Mouse (Mus musculus) midbrain, embryonic 13.5 days (tissue): ENCODE measurements at regions not wholly inside any gene's neighbourhood (a gene's known extent, or its start where the extent isn't known, plus 50 kb on each side); places are given as distances from the start of the nearest gene placed in this dataset.
A peak's percentile ranks its signal among the peaks of the same experiment; 100 is the strongest.
"Not testable (repeated sequence)": the region's sequence is repeated elsewhere in the genome, so short reads cannot be mapped to it uniquely, and the experiment has no call there.

ENCODE experiments used
- ATAC-seq: fragments of 200-750 bp; cut with Nextera tagmentation; 2 replicates; pipeline ENCODE4 v1.8.0; 2017; ENCODE audit warnings: mild to moderate bottlenecking, moderate TSS enrichment, moderate library complexity
- H3K27ac ChIP-seq: fragments of 300-500 bp; sonication (generic); 2 replicates; pipeline ENCODE4 v1.5.1; 2015; ENCODE audit warnings: inconsistent platforms, mild to moderate bottlenecking, moderate library complexity
- H3K27me3 ChIP-seq: fragments of 300-500 bp; sonication (generic); 2 replicates; pipeline ENCODE4 v1.6.1; 2015; ENCODE audit warnings: mild to moderate bottlenecking, inconsistent platforms
- H3K36me3 ChIP-seq: fragments of 300-500 bp; sonication (generic); 2 replicates; pipeline ENCODE4 v1.6.1; 2015; ENCODE audit warnings: mild to moderate bottlenecking, inconsistent platforms
- H3K4me1 ChIP-seq: fragments of 300-500 bp; sonication (generic); replicated peaks from 2 replicates; pipeline ENCODE4 v1.6.1; 2015; ENCODE audit warnings: inconsistent platforms
- H3K4me2 ChIP-seq: fragments of 300-500 bp; sonication (generic); replicated peaks from 2 replicates; pipeline ENCODE4 v1.6.1; 2015; ENCODE audit warnings: moderate library complexity, mild to moderate bottlenecking, inconsistent platforms
- H3K4me3 ChIP-seq: fragments of 300-500 bp; sonication (generic); replicated peaks from 2 replicates; pipeline ENCODE4 v1.5.1; 2015; ENCODE audit warnings: mild to moderate bottlenecking, inconsistent platforms
- H3K9ac ChIP-seq: fragments of 300-500 bp; sonication (generic); replicated peaks from 2 replicates; pipeline ENCODE4 v1.6.1; 2015; ENCODE audit warnings: mild to moderate bottlenecking, inconsistent platforms
- H3K9me3 ChIP-seq: fragments of 300-500 bp; sonication (generic); 2 replicates; pipeline ENCODE4 v1.6.1; 2016; ENCODE audit warnings: mild to moderate bottlenecking, inconsistent platforms
- WGBS: fragments of 180-500 bp; shearing (Covaris S2); methylation state at CpG from one replicate; pipeline ENCODE4 v1.1.7; 2015; 5-methylcytosine and 5-hydroxymethylcytosine counted together

DNA sequence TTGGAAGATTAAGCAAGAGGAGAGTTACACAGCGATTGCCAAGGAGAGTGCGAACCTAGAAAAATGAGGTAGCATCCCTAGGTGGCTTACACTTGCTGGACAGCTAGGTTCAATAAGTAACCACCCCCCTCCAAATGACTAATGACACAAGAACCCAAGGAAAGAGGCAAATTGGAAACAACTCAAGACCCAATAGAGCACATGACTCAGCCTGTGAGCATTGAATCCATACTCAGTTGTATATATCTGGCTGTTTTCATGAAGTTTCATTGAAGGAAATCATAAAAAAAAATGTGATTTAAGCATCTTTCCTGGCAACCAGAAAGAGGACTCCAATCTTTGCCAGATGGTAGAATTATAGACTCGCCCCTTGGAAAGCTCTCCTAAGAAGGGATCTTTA lies 84.3 kb upstream of the Rmdn2 start:
- Histone ChIP-seq H3K9me3 (no peaks in the 10 kb centered on the region), H3K4me2 (no peak overlapping the region), H3K36me3 (no peaks in the 10 kb centered on the region), H3K27me3 (no peaks in the 10 kb centered on the region), H3K27ac (no peak overlapping the region), H3K4me1 (no peaks in the 10 kb centered on the region), H3K9ac (no peak overlapping the region), H3K4me3 (no peak overlapping the region)
- 91% methylated on average over 3 of the region's 3 CpGs for WGBS
- no peak for ATAC-seq

- Histone ChIP-seq H3K27ac (no peak overlapping the region), H3K9me3 (no peaks in the 10 kb centered on the region), H3K4me1 (no peaks in the 10 kb centered on the region), H3K9ac (no peak overlapping the region), H3K36me3 (no peaks in the 10 kb centered on the region), H3K27me3 (no peaks in the 10 kb centered on the region), H3K4me2 (no peak overlapping the region), H3K4me3 (no peak overlapping the region)
- no peak for ATAC-seq
- WGBS, result 79% methylated on average over 4 of the region's 4 CpGs
Observed at GRCm38 (mm10) chr17:79536549-79536948, 75.1 kb upstream of the Rmdn2 start.

- no peak overlapping the region for H3K4me3 ChIP-seq
- WGBS, result 85% methylated on average over 4 of the region's 4 CpGs
- H3K4me2 ChIP-seq, result no peak overlapping the region
- no peak overlapping the region for H3K27ac ChIP-seq
- no peaks in the 10 kb centered on the region for H3K4me1 ChIP-seq
- H3K36me3 ChIP-seq, result no peaks in the 10 kb centered on the region
- no peak overlapping the region for H3K9ac ChIP-seq
- ATAC-seq, result no peak
- no peaks in the 10 kb centered on the region for H3K27me3 ChIP-seq
- H3K9me3 ChIP-seq, result no peaks in the 10 kb centered on the region
Observed at GRCm38 (mm10) chr17:79538789-79539188, 72.9 kb upstream of the Rmdn2 start.

DNA sequence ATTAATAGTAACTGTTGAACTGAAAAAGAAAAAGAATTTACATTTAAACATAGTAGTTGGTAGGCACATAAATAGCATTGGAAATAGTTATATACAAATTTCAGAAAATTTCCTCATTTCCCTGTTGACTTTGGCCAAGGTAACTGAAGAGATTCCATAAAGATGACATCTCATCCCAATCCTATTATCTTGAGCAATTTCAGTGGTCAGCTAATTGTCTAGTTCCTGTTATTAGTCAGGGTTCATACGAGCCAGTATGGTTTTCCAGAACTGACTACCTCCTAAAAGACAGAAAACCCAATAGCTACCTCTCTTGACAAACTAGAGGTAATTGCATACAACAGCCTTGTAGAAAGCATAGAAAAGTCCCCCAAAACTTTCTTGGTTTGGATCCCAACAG lies 71.6 kb upstream of the Rmdn2 start:
- no peak for ATAC-seq
- Histone ChIP-seq H3K9ac (no peak overlapping the region), H3K4me1 (no peaks in the 10 kb centered on the region), H3K27me3 (no peaks in the 10 kb centered on the region), H3K4me2 (no peak overlapping the region), H3K27ac (no peak overlapping the region), H3K9me3 (no peaks in the 10 kb centered on the region), H3K4me3 (no peak overlapping the region), H3K36me3 (no peaks in the 10 kb centered on the region)
- 76% methylated on average over 1 of the region's 1 CpGs for WGBS

- H3K27ac ChIP-seq, result no peak overlapping the region
- no peak overlapping the region for H3K9ac ChIP-seq
- no peaks in the 10 kb centered on the region for H3K27me3 ChIP-seq
- no peaks in the 10 kb centered on the region for H3K9me3 ChIP-seq
- H3K4me3 ChIP-seq, result no peak overlapping the region
- H3K4me2 ChIP-seq, result no peak overlapping the region
- no peak for ATAC-seq
- 93% methylated on average over 2 of the region's 2 CpGs for WGBS
- H3K4me1 ChIP-seq, result no peaks in the 10 kb centered on the region
- no peaks in the 10 kb centered on the region for H3K36me3 ChIP-seq
Observed at GRCm38 (mm10) chr17:79540511-79540910, 71.2 kb upstream of the Rmdn2 start.

DNA sequence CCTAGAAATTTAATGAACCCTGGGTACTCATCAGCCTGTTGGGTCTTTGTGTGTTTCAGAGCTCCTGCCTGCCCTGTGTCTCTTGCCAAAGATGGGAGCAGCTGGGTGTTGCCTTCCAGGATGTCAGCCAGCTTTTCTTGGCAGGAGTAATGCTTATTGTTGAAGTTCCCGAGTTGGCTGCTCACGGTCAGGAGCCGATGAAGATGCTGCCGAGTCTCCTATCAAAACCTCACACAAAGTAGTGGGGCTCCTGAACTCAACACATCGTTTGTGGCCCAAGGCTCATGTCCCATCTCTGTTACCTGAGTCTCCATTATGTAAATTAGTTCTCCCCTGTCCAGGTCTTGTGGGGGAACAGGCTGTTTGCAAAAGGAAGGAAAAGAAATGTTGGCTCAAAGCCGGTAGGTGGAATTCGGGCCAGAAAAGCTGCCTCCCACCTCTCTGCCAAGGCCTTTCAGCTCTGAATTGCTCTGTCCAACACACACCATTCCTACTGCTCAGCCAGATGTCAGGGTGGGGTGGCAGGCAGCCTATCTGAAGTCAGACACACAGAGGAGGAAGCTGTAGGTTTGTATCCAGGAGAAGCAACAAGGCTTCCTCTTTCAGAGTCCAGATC lies 67.6 kb upstream of the Rmdn2 start:
- H3K4me2 ChIP-seq, result no peak overlapping the region
- 0 out of 2 replicates have a peak, but pooled peaks cover 3% of the 10 kb centered on the region for H3K4me1 ChIP-seq
- 0 out of 2 replicates have a peak, but pooled peaks have one; percentile 11 for ATAC-seq
- no peaks in the 10 kb centered on the region for H3K9me3 ChIP-seq
- WGBS, result 90% methylated on average over 7 of the region's 7 CpGs
- no peak overlapping the region for H3K27ac ChIP-seq
- no peaks in the 10 kb centered on the region for H3K27me3 ChIP-seq
- H3K36me3 ChIP-seq, result no peaks in the 10 kb centered on the region
- no peak overlapping the region for H3K9ac ChIP-seq
- H3K4me3 ChIP-seq, result no peak overlapping the region

GRCm38 (mm10) chr17:79545878-79546277 lies 65.8 kb upstream of the Rmdn2 start:
- no peak for ATAC-seq
- no peaks in the 10 kb centered on the region for H3K9me3 ChIP-seq
- no peak overlapping the region for H3K9ac ChIP-seq
- no peaks in the 10 kb centered on the region for H3K27me3 ChIP-seq
- no peak overlapping the region for H3K4me3 ChIP-seq
- no peaks in the 10 kb centered on the region for H3K36me3 ChIP-seq
- no peak overlapping the region for H3K4me2 ChIP-seq
- WGBS, result 91% methylated on average over 2 of the region's 2 CpGs
- H3K4me1 ChIP-seq, result 0 out of 2 replicates have a peak, but pooled peaks cover 3% of the 10 kb centered on the region
- no peak overlapping the region for H3K27ac ChIP-seq

DNA sequence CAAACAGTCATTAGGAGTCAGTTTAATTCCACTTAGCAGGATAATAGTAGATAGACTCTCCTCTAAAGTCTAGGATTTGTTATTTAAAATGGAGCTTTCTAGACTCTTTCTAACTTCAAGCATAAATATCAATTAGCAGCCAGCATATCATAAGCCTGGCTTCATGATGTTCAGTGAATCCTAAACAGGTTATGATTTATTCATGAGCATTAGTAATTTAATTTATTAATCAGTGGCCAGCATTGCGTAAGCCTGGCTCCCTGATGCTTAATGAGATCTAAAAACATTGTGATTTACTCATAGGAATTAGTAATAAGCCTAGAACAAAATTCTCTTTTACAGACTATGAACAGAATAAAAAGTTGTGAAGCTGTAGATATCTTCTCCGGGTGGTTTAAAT lies 64.6 kb upstream of the Rmdn2 start:
- 0 out of 2 replicates have a peak, but pooled peaks cover 3% of the 10 kb centered on the region for H3K4me1 ChIP-seq
- WGBS, result 72% methylated on average over 2 of the region's 2 CpGs
- no peaks in the 10 kb centered on the region for H3K36me3 ChIP-seq
- H3K9ac ChIP-seq, result no peak overlapping the region
- ATAC-seq, result peak; percentile 53; the same call in 1 of the 2 replicates
- no peak overlapping the region for H3K4me2 ChIP-seq
- H3K9me3 ChIP-seq, result no peaks in the 10 kb centered on the region
- H3K27me3 ChIP-seq, result no peaks in the 10 kb centered on the region
- no peak overlapping the region for H3K4me3 ChIP-seq
- no peak overlapping the region for H3K27ac ChIP-seq

- WGBS, result 94% methylated on average over 3 of the region's 3 CpGs
- no peaks in the 10 kb centered on the region for H3K27me3 ChIP-seq
- ATAC-seq, result no peak
Observed at GRCm38 (mm10) chr17:79547524-79547923, 64.1 kb upstream of the Rmdn2 start.

GRCm38 (mm10) chr17:79550409-79550808 lies 61.3 kb upstream of the Rmdn2 start:
- 80% methylated on average over 1 of the region's 1 CpGs for WGBS
- H3K4me3 ChIP-seq, H3K27ac ChIP-seq, H3K4me1 ChIP-seq, H3K9ac ChIP-seq, H3K36me3 ChIP-seq, H3K9me3 ChIP-seq, H3K4me2 ChIP-seq, H3K27me3 ChIP-seq: not testable (repeated sequence)
- ATAC-seq, result peak; percentile 34; the same call in 1 of the 2 replicates

More at GRCm38 (mm10) chr17:79547524-79547923, 64.1 kb upstream of the Rmdn2 start:
- Histone ChIP-seq H3K9me3 (no peaks in the 10 kb centered on the region), H3K4me1 (0 out of 2 replicates have a peak, but pooled peaks cover 3% of the 10 kb centered on the region), H3K4me3 (no peak overlapping the region), H3K4me2 (no peak overlapping the region), H3K27ac (no peak overlapping the region), H3K36me3 (no peaks in the 10 kb centered on the region), H3K9ac (no peak overlapping the region)

- Histone ChIP-seq H3K36me3 (no peaks in the 10 kb centered on the region), H3K4me3 (no peak overlapping the region), H3K4me1 (no peaks in the 10 kb centered on the region), H3K27ac (no peak overlapping the region), H3K27me3 (no peaks in the 10 kb centered on the region), H3K9ac (no peak overlapping the region), H3K4me2 (no peak overlapping the region), H3K9me3 (no peaks in the 10 kb centered on the region)
- WGBS, result 95% methylated on average over 2 of the region's 2 CpGs
- ATAC-seq, result no peak
Observed at GRCm38 (mm10) chr17:79553850-79554249, 57.8 kb upstream of the Rmdn2 start.

- no peaks in the 10 kb centered on the region for H3K27me3 ChIP-seq
- H3K27ac ChIP-seq, result no peak overlapping the region
- no peaks in the 10 kb centered on the region for H3K36me3 ChIP-seq
- no peak overlapping the region for H3K9ac ChIP-seq
- no peak overlapping the region for H3K4me2 ChIP-seq
- no peak for ATAC-seq
- no peak overlapping the region for H3K4me3 ChIP-seq
- 68% methylated on average over 1 of the region's 1 CpGs for WGBS
- H3K9me3 ChIP-seq, result no peaks in the 10 kb centered on the region
- H3K4me1 ChIP-seq, result no peaks in the 10 kb centered on the region
Observed at GRCm38 (mm10) chr17:79555593-79555992, 56.1 kb upstream of the Rmdn2 start.
